Mouse (Mus musculus) right cerebral cortex, adult 2 months (tissue): ENCODE measurements around the gene Add2.
A peak's percentile ranks its signal among the peaks of the same experiment; 100 is the strongest.

ENCODE experiments used
- DNase-seq, 2 experiments: peaks; one replicate each; pipeline ENCODE4 v3.0.0; 2021 to 2022; ENCODE audit warnings: low spot score in 2 of 2

Gene Add2

GRCm38 (mm10) chr6:86136206-86136605, 107.7 kb downstream of the Add2 start:
- no peak for DNase-seq

- DNase-seq, result no peak
Observed at GRCm38 (mm10) chr6:86141284-86141683, 112.8 kb downstream of the Add2 start.

GRCm38 (mm10) chr6:86141820-86142219, 113.3 kb downstream of the Add2 start:
- peak in 1 of 2 experiments; percentile 64 for DNase-seq

- DNase-seq, result no peak
Observed at GRCm38 (mm10) chr6:86144986-86145385, 116.5 kb downstream of the Add2 start.

- no peak for DNase-seq
Observed at GRCm38 (mm10) chr6:86148518-86148917, 120.0 kb downstream of the Add2 start.

GRCm38 (mm10) chr6:86149001-86149400, 120.5 kb downstream of the Add2 start:
- no peak for DNase-seq

GRCm38 (mm10) chr6:86152676-86153075, 124.2 kb downstream of the Add2 start:
- no peak for DNase-seq

GRCm38 (mm10) chr6:86153436-86153990, 125.0 kb downstream of the Add2 start:
- DNase-seq, result no peak

GRCm38 (mm10) chr6:86154006-86154405, 125.5 kb downstream of the Add2 start:
- no peak for DNase-seq

GRCm38 (mm10) chr6:86154481-86154880, 126.0 kb downstream of the Add2 start:
- no peak for DNase-seq

GRCm38 (mm10) chr6:86157253-86158234, 129.1 kb downstream of the Add2 start:
- DNase-seq, result no peak

GRCm38 (mm10) chr6:86160878-86161277, 132.4 kb downstream of the Add2 start:
- no peak for DNase-seq

- DNase-seq, result no peak
Observed at GRCm38 (mm10) chr6:86161586-86161985, 133.1 kb downstream of the Add2 start.

GRCm38 (mm10) chr6:86164028-86164427, 135.5 kb downstream of the Add2 start:
- no peak for DNase-seq

- no peak for DNase-seq
Observed at GRCm38 (mm10) chr6:86166426-86166825, 137.9 kb downstream of the Add2 start.

- DNase-seq, result no peak
Observed at GRCm38 (mm10) chr6:86167851-86168250, 139.4 kb downstream of the Add2 start.

GRCm38 (mm10) chr6:86169166-86169565, 140.7 kb downstream of the Add2 start:
- no peak for DNase-seq
